Mouse (Mus musculus) right cerebral cortex, postnatal 14 days (tissue): ENCODE measurements at regions not wholly inside any gene's neighbourhood (a gene's known extent, or its start where the extent isn't known, plus 50 kb on each side); places are given as distances from the start of the nearest gene placed in this dataset.
"Not testable (repeated sequence)": the region's sequence is repeated elsewhere in the genome, so short reads cannot be mapped to it uniquely, and the experiment has no call there.

ENCODE experiments used
- DNase-seq: peaks from one replicate; pipeline ENCODE4 v3.0.0; 2022

DNA sequence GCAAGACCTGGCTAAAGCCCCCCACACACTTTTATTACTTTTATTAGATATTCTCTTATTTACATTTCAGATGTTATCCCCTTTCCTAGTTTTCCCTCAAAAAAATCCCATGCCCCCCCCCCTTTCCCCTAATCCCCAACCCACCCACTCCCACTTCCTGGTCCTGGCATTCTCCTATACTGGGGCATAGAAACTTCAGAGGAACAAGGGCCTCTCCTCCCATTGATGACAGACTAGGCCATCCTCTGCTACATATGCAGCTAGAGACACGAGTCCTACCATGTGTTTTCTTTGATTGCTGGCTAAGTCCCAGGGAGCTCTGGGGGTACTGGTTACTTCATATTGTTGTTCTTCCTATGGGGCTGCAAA is 116.8 kb downstream of the Rfpl4b start:
- not testable (repeated sequence) for DNase-seq

DNA sequence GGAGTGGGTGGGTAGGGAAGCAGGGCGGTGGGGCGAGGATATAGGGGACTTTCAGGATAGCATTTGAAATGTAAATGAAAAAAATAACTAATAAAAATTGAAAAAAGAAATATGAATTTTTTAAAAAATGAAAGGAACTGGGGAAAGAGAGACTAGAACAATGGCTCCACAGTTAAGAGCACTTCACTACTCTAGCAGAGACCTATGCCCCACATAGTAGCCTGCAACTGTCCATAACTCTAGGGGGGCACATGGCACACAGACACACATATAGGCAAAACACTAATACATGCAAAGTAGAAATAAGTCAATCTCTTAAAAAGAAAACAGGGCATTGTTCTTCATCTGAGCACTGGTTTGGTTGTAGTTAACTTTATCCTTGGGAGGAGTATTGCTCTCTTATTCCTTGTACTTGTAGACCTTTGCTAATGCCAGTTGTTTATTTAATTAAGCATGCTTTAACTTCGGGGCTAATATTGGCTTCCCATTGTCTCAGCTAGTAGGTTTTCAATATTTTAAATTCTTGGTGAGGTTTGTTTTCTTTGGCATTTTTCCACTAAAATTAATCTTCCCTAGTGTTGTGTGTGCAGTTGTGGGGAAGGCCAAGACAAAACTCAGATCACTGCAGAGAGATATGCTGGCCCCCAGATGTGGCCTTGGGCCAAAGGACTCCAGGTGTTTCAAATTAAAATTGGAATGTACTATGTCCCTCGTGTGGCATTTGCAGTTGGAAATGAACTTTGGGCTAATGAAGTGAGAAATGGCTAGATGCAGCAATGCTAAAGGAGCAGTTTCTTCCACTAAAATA is 117.4 kb downstream of the Rfpl4b start:
- no peak for DNase-seq

DNA sequence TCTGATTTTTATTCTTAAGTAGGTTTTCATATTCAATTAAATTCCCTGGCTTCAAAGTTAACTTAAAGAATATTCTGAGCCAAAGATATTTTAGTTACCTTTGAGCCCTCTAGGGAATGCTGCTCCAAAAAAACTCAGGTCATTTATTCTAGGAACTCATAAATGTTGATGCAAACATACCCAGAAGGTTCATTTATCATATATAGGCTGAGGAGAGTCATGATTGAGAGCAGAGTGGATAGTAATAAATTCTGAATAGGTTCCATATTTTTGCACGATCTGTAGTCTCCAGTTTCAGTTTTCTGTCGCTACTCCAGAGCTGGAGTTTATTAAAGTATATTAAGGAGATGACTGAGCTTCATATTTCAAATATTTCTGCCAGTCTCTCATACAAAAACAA is 144.1 kb downstream of the Rfpl4b start:
- DNase-seq = no peak

DNA sequence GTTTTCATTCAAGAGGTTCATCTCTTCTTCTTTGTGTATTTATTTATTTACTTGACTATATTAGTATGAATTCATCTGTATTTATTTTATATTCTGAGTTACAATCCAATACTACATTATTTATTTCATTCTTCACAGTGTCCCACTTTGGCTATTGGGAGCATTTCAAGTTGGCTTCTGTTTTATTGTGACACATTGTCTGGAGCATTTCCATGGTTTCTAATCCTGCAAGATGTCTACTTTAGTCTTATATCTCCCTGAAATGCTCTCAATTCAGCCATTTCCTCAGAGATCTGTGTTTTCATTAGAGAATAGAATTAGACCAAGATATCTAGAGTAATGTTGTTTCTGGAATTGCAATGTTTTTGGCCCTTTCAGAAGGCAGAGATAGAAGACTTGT is 153.0 kb downstream of the Rfpl4b start:
- DNase-seq = no peak

DNA sequence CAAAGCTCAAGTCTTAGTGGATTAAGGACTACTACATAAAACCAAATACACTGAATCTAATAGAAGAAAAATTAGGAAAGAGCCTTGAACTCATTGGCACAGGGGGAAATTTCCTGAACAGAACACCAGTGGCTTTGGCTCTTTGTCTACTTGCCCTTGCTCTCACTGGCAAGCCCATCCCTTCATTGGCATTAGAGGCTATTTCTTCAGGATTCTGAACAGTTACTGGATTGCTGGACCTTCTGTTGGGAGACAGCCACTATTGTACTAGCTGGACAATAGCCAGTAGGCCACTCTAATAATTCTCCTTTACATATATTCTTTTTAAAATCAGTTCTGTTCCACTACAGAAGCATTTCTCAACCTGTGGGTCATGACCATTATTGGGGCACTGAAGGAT is 153.7 kb downstream of the Rfpl4b start:
- DNase-seq = no peak

DNA sequence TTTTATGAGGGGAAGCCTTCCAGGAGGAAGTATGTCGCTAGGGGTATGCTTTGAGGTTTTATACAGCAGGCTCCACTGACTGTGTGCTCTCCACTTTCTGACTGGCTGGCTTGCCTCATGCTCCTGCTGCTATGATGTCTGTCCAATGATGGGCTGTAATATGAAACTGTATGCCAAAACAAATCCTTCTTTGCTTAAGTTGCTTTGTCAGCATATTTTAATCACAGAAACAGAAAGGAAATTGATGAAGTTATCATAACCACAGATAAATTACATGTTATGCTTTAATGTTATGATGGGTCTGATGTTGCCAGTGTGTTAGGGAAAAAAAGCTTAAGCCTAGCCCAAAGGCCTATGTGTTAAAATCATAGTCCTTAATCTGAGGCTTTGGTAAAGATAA is 185.9 kb downstream of the Rfpl4b start:
- no peak for DNase-seq

DNA sequence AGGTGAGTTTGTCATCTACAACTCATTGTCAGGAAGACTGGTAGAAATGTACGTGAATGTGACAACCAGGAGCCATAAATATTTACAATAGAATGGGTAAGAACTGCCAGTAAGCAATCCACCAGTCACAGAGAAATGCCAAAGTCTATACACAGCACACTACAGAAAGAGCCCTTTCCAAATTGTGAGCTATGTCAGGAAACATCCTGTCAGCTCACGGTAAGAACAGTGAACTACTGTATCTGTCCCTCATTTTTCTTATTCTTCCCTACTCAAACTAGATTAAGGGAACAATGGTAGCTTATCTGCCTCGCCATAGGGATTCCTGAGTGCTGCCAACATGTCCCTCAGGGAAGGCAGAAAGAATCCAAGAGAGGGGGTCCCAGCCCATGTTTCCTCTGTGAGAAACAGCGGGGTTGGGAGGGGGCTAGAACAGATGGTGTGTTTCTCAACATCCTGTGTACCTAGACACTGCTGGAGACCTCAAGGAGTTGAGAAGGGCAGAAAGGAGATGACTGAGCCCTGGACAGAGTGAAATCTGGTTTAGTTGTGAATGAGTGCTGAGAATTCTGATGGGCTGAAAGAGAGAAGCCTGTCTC is 191.6 kb downstream of the Rfpl4b start:
- DNase-seq = no peak

DNA sequence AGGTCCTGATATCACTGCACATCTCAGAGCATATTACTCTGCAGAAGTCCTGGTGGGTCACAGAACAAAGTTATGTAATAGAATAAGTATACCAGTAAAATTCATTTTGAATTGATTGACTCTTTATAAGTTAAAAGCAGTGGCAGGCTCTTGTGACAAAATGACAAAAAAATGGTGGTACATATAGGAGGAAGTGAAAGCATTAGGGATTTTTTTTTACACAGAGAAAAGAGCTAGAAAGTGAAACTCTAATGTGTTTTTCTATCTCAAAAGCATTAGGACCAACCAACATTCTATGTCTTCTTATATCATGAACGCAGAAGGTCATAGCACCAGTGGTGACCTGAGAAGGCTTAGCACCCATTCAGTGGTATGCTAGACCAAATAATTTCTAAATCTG is 198.2 kb downstream of the Rfpl4b start:
- no peak for DNase-seq

DNA sequence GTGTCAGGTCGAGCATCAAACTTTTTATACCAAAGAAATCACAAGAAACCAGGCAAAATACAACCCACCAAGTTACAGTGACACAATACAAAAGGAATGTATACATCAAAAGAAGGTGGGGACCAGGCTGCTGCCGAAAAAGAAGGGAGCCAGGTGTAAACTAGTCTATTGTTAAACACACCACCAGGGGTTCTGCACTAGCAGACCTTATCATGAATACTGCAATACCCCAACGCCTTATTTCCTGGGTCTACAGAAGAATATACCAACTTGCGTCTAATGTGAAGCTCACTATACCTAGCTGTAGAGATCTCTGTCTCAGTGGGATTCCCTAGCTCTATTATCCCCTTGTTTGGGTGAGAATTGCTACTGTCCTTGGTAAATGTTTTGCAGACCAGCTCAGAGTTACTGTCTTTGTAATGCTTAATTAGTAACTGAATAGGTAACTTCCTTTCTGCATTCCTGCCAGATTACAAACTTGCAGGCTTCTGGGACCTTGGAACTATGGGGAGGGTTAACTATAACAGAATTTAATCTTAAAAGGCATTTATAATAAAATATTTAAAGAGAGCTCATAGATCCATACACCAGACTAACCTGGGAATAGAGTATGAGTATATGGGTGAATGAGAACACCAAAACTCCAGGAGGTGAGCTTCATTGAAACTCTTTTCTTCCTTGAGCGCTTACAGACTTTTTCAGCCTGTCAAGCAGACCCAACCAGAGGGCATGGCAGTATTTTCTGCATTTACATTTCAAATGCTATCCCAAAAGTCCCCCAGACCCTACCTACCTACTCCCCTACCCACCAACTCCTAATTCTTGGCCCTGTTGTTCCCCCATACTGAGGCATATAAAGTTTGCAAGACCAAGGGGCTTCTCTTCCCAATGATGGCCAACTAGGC is 211.7 kb downstream of the Rfpl4b start:
- DNase-seq = no peak

DNA sequence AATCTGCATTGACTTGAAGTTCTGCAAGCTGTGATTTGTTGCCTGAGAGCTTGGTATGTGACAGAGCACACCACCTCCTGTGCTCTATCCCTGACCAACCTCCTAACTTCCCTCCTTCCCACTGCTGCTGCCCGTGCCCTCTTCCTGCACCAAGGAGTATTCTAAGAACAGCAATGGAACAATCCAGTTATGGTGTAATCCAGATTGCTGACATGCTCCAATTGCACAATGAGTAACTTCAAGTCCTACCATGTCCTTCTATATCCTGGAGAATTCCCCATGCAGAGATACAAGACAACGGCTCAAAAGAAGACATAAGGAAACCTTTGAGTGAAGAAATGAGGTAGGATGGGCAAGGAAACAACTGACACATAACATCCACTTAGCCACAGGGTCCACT is 235.5 kb downstream of the Rfpl4b start:
- DNase-seq = no peak

DNA sequence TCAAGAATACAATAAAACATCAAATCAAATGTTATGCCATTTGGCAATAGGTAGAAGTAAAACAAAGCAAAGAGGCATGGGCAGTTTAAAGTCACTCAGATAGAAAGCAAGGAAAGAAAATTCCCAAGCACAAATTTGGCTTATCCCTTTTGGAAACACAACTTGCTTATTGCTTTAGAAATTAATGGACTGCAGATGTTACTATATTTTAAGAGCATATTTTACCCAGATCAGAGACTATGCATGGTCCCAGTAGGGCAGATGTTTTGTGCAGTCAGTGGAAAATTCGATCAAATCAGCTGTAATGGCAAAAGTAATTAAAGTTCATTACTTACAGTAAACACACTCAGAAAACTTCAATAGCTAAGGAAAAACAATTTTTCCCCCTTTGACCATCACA is 245.9 kb downstream of the Rfpl4b start:
- DNase-seq = no peak

DNA sequence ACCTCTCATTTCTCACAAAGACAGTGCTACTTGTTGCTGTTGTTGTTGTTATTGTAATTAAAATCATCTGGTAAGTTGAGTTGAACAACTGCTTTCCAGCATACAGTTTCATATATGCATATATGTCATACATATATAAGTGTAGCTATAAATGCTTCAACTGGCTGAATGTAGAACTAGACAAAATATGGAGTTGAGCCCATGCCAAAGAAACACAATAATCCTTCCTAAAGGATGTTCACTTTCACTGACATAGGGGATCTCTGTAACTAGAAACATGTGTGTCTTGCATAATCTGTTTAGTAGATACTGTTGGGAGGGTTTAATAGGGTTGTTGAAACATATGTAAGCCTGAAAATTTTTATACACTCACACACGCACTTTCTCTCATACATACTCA is 247.9 kb downstream of the Rfpl4b start:
- no peak for DNase-seq

DNA sequence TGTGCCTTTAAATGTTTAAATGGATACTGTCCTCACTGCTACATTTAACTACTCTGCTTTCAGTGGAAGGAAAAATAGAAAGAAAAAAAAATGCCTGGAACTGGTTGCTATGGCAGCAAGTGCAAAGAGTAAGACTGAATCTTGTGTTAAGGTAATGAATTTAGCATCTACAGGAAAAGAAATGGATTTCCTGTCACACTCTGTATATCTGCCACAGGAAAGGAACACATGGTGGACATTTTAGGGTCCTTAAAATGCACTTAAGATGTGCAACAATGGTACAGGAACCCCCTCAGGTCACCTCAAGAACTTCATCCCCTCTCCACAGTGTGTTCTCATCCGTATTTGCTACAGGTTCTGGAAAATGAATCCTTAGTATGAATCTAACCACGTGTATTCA is 248.4 kb downstream of the Rfpl4b start:
- no peak for DNase-seq

DNA sequence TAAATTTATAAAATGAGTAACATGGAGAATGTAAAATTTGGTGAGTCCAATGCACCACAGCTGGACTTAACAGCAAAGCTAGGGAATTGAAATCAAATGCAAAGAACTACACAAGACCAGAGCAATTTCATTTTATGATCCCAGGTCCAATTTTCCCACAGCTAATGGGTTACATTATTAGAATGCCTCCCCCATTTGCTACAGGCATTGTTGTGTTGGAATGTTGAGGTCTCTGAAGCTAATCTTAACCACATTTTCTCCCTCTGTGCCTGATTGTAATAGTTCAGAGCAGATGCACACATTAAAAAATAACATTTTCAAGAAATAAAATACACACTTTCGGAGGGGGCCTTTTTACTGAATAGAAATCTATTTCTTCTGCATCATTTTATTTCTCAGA is 254.3 kb downstream of the Rfpl4b start:
- no peak for DNase-seq

DNA sequence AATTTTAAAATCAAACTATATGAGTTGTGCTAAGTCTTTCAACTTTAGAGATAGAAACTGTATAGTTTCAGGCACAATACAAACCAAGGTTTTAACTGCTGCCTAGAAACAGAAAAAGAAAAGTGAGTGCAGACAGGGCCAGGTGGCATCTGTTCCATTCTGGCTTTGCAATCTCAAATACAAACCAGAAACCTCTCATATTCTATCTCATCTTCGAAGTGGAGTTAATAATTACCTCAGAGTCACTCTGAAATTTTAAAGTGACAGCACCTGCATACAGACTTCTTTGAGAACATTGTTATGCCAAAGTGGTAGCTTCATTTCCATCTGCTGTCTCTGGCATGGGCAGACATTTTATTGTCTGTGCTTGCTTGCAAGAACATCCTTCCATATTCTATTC is 255.2 kb downstream of the Rfpl4b start:
- DNase-seq = no peak

DNA sequence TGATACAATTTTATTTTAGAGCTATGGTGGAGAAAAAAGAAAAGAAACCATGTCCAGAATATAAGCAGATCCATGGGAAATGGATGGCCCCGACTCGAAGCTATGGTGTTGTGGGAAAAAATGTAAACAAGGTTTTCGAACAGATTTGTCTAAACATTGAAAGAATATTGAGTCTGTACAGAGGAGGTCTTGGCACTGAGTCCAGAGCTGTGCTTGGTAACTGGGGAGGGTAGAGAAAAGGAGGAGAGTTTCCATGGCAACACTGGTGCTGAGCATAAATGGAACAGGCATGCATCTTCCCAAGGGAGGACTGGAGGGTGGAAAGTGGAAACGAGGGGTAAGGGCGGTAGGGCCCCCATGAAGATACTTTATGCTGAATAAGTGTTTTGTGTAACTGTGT is 266.5 kb downstream of the Rfpl4b start:
- DNase-seq = peak; percentile 43

DNA sequence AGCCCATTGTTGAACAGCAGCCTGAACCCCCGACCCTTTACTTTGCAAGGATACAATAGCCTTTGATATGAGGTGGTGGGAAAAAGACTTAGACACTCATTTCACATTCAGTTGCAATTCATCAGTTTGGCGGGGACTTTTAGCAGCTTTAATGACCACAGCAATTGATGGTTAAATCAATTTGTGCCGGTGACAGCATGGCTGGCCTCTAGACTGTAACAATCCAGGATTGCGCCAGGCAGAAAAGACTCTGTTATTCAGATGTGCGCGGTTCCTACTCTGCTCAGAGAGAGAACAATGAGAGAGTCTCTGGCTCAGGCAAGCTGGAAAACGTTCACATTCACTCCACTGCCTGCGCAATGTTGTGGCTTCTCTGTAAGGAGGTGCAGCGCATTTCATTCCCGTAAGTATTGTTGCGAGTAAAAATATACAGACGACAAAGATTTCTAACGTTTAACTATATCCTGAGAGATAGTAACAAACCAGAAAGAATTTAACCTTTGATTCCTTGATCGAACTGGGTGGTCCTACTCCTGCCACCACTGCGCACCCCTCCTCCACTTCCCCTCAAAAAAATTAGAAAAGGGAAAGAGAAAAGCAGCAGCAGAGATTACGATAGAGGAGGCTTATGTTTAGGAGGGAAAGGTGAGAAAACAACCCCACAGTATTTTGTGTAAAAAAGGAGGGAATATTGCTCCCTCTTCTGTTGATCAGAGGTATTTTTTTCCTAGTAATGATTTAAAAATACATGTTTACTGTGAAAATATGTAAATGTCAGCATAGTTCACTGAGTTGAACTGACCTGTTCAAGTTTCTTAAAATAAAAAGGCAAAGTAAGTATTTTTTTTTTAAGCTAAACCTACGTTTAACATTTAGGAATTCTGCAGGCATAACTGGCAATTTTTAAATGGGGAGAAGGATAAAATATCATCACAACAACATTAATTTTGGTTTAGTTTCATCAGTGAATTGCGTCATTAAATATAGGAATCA is 267.6 kb downstream of the Rfpl4b start:
- peak; percentile 19 for DNase-seq

DNA sequence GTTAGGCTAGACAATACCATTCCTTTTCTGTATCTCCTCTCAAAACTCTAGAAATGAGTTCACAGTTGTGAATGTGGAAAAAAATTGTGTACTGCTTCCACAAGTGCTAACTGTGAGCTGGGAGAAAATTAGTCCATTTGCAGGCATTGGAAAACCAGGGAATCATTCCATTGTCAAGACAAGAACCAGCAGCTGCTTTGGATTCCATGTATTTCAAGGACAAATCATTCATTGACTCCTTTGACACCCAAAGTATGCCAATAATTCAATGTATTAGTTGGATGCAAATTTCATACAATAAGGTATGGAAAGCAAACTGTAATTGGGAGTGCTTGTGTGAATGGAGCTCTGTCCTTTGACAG is 268.3 kb downstream of the Rfpl4b start:
- no peak for DNase-seq

DNA sequence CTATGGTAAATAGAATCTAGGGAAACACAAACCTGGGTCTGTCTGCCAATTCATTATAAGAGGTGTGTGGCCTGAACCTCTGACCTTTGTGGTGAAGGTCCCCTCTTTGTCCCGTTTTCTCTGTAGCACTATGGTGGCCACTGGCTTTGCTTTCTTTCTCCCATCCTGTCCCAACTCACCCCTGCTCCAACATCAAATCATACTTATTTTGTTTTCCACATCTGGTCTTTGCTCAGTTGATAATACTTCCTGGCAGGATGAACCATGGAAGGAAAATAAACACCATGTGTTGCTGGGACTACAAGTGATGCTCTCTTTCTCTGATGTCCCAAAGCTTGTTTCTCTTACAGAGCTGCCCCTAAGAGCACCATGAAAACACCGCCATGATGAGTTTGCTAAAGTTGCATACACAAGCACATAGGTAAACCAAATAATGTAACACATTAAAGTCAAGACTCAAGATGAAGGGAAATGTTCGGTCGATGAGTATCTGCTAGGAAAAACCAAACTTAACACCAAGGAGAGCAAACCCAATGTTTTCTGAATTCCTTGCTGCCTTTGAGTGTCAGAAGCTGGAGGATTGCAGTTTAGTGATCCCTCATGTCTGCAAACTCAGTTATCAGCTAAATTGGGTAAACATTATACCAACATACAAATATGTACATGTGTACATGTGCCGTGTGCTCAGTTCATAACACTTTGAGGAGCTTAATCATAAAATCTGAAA is 269.1 kb downstream of the Rfpl4b start:
- no peak for DNase-seq

DNA sequence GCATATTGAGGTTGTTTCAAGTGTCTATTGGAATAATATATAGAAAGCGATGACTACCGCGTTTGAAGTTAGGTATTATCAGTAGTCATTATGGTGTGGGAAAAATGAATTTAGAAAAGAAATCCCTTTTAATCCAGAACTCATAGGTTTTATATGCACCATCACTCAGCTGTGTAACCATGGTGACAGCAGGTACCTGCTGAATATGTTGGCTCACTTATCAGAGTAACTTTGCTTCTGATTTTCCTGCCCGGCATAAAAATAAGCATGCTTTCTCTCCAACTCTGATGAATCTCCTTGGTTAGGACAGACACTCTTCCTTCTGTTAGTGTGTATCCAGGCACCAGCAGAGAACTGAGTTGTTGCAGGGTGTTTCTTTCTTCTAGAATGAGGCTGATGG is 281.5 kb downstream of the Rfpl4b start:
- no peak for DNase-seq

DNA sequence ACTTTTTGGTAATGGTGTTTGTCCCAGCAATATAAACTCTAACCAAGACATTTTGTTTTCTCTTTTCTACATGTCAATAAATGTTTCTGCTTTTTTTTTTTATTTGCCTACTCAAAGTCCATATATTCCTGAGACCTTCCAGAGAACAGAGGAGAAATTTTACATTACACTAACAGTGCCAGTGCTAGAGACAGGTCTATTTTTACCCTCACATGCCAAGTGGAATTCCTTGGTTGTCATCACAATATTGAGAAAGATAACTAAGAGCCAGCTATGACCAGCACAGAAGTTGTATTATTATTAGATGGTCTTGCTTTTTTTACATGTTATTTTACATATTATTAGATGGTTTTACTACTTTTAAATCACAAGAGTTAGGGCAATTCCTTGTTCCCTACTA is 282.8 kb downstream of the Rfpl4b start:
- DNase-seq = no peak

DNA sequence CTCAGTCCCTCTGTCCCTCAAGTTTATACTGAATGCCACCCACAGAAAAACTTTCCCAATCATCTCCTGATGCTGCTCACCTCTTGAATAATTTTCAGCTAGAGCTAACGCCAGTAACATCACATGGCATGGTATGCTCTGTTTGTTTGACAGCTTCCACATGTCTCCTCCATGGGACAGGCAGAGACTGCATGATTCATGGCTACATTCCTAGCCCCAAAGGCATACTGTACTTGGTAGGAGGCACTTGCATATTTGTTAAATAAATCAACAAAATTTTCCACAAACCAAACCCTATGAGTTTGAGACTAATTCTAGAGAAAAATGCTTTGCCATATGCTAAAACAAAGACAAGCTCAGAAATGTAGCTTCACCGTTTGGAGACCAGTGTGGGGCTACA is 304.9 kb downstream of the Rfpl4b start:
- no peak for DNase-seq
